Mouse (Mus musculus): ENCODE data around the gene Fam205c.

The Fam205c gene

DNA sequence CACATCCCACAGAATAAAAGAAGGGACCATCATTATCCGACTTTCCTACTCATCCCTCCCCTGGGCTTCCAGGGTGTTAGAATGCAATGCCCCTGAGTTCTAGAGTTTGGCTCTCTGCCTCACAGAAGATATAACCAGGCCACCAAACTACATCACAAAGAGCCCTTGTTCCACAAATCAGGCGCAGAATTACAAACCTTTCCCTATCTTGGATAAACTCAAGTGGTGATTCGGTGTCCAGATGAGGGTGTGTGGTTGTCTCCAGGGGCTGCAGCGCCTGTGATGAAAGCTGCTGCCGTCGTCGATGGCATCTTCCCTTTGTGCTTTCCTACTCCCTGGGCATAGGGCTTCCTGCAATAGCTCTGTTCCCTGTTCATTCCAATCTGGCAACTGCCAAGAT is at the start of gene Fam205c:
Gene Fam205c, minus strand, starts transcription at position 101 of the 400 bp plus-strand sequence.
- DNase-seq, result no peak

DNA sequence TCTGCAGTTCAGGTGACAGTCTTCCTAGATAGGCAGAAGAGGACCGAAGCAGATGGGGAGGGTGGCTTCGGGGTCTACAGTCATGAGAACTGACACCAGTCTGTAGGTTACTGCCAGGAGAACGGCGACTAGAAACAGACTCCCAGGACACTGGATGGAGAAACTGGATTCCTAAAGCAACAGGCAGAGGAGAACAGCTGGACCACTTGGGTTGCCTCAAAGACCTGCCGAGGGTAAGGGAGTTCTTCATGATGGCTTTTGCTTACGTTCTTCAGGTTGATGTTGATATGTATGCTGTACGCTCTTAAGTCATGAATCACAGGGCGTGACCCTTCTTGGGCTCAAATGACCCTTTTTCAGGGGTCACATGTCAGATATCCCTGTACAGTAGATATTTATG is 48.4 kb upstream of the Fam205c start:
- no peak for DNase-seq

DNA sequence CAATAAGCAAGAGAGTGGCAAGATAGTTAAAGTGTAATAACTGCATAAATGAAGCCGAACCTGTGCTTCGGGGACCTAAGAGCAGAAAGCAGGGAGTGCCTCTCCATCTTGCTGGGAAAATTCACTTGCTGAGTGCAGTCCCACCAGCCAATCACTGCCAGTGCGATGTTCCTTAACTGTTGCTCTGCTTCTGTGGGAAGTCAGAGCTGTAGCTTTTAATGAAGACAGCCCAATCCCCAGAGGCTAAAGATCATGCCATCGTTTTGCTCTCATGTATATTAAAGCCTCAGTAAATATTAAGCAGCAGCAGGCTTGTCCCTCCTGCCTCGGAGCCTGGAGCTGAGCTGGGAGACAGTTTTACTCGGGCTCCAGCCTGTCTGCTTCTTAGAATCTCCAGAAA is 48.0 kb upstream of the Fam205c start:
- DNase-seq, result no peak

DNA sequence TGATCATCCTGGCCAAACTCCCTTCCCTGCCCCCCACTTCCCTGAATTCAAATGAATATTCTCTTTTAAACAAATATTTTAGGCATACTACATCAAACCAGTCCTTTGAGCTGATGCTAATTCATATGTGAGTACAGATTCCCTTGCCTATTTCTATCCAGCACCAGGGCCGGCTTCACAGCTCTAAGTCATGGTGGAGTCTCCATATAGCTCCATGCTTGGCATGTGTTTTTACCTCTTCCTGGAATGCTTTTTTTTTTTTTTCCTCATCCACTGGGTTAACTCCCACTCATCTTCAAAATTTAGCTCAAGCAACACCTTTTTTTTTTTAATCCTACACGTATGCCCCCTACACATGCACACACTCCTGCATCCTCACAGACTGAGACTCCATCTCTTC is 47.5 kb upstream of the Fam205c start:
- no peak for DNase-seq

DNA sequence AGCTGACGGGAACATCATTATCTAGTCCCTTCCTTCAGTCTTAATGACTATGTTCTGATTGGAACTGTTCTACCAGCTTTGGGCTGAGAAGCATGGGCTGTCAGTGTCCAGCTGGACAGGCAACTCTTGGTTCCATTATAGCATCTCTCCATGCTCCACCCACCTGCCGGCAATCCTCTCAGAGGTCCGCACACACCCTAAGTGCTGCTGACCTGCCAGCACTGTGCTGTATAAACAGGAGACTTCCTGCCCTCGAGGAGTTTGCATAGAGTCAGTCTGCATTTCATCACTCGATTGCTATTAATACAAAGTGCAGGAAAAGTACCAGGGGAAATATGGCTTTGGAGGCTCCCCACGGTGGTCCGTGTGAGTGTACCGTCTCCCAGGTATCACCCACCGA is 46.7 kb upstream of the Fam205c start:
- no peak for DNase-seq

DNA sequence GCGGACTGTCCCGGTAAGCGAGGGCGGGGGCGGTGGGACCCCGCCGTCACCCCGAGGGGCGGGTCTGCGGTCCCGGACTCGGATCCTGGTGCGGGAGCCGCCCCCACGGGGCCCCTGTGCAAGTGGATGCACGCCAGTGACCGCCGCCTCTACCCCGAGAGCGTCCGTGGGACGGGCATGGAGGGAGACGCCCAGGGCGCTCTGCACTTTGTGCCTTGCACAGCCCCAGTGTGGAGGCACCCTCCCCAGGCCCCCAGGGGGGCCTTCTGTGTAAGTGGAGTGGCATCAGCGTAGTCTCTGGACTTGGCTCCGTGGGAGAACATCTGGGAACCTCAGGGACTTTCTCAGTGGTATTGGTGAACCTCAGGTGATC is 43.4 kb upstream of the Fam205c start:
- DNase-seq, result no peak

DNA sequence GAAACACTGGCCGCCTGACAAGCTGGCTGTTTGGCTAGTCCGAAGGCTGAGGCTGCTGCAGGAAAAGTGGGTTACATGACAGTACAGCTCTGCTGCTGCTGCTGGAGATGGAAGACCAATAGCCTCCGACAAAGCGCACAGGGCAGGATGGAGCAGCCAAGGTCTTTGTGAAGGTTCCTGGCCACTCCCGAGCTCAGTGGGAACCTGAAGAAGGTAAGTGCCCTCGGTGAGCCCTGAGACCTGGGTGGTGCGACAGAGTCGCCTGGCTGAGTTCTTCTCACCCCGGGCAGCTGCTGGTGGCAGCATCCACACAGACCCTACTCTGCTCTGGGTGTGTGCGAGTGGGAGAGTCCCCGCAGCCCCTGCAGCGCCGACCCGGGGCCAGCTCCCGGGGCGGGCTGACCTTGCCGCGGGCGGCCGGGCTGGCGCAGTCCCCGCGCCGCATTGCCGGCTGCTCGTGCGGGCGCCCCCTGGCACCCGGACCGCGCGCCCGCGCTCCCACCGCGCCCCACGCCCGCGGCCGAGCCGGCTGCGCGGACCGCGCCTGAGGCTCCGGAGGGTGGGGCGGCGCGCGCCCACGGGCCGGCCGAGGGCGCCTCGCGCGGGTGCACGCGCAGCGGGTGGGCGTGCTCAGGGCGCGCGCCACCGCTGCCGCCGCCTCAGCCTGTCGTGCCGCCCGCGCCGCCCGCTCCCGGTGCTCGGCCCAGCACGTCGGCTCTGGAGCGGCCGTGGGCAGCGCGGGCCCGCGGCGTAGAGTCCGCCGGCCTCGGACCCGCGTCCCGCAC is 42.8 kb upstream of the Fam205c start, which contains the start of gene Phf24:
Gene Phf24, plus strand, starts transcription at position 44 of the 785 bp plus-strand sequence.
- no peak for DNase-seq

DNA sequence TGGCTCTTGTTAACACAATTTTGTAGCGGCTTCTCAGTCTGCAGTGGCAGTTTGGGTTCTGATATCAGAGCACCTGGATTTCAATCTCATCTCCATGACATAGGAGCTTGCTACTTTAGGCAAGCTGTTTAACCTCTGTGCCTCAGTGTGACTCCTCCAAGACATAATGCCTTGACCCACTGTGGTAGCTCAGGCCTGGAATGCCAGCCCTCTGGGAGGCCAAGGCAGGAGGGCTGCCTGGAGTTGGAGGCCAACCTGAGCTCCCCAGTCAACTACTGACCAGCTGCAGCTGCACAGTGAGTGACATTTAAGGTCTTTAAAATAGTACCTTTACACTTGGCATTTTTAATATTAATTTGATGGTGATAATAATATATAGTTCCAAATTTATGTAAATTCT is 41.9 kb upstream of the Fam205c start:
- no peak for DNase-seq

DNA sequence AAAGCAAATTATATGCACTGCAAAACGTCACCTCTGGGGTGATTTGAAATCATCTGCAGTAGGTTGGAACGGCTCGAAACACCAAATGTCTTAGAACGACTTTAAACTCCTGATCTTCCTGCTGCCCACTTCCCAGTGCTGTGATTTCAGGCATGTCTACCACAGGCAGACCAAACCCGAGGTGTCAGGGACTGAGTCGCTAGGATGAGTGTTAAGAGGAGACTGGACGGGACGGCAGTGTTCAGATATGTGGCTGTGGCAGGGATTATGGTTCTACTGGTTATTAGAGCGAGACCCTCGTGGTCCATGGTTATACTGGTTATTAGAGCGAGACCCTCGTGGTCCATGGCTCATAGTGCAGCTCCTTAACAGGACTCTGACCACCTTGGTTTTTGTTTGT is 41.3 kb upstream of the Fam205c start:
- DNase-seq, result no peak

DNA sequence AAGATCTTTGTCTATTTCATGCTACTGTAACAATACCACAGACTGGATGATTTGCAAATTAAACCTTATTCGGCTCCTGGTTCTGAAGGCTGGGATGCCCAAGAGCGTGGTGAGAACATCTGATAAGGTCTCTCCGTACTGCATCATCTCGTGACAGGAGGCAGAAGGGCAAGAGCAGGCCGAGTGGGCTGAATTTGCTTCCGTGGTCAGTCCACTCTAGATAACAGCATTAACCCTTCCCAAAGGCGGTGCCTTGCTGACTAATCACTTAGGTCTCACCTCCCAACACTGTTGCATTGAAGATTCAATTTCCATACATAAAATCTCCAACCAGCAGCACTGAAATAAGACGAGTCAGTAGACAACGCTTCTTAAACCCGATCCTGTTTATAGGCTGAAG is 39.4 kb upstream of the Fam205c start:
- DNase-seq, result no peak

DNA sequence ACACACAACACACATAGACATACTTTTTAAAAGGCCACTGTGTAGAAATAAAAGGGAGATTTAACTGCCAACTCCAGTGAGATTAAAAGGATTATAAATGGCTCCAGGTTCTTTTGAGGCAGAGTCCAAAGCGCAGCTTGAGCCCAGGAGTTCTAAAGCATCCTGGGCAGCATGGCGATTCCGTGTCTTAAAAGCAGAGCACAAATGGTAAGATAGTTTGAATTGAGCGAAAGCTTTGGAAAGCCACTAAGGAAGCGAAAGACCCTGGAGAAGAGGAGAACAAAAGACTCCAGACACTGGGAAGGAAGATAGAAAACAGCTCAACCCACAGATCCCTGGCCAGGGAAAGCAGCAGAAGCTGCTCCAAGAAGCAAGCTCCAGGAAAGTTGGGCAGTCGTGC is 30.9 kb upstream of the Fam205c start:
- no peak for DNase-seq

DNA sequence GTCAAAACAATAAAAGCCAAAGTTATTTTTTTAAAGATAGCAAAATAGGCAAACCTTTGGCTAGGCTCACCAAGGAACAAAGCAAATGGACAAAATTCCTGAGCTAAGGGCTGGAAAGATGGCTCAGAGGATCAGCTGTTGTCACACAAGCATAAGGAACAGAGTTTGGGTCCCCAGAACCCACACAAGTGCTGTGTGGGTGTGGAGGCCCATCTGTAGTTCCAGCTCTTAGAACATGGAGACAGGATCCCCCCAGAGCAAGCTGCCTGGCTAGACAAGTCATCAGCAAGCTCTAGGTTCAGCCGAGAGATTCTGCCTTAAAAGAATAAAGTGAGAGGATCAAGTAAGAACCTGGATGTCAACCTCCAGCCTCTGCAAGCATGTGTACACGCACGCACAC is 30.5 kb upstream of the Fam205c start:
- no peak for DNase-seq

DNA sequence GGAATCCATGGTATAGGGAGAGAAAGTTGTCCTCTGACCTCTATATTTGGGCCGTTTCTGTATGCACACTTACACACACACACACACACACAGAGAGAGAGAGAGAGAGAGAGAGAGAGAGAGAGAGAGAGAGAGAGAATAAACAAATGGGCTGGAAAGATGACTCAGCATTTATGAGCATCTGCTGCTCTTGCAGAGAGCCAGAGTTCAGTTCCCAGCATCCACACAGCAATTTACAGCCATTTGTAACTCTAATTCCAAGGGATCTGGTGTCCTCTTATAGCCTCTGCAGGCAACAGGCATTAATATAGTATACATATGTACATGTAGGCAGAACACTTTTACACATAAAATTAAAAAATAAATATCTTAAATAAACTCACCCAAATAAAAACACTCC is 29.9 kb upstream of the Fam205c start:
- DNase-seq, result no peak

DNA sequence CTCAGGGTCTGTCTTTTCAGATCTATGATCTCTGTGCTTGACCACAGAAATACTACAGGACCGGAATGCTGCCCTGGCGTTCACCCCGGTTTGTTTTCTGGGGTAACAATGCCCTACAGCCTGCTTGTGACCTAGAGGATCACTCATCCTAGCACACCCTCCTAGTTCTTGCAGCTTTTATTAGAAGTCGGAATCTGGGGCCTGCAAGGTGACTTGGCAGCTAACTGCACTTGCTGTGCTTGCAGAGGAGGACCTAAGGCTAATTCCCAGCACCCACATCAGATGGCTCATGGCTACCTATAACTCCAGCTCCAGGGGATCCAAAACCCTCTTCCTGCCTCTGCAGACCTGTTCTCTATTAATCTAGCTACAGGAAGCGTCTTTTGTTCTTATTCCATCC is 28.7 kb upstream of the Fam205c start:
- no peak for DNase-seq

DNA sequence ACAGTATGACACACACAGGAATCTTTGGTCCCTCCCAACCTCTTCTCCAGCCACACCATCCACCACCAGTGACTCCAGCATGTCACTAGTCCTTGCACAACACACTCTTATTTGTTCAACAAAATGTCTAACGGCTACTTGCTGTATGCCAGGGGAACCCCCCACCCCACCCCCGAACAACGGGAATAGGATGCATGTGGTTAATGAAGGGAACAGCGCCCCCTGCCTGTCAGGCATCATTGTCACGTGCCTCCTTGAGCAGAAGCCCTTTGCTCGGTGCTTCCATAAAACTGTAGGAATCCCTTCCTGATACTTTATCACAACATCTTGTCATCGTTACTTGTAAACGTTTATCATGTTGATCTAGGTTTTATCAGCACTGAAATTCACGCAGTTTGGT is 28.1 kb upstream of the Fam205c start:
- no peak for DNase-seq

DNA sequence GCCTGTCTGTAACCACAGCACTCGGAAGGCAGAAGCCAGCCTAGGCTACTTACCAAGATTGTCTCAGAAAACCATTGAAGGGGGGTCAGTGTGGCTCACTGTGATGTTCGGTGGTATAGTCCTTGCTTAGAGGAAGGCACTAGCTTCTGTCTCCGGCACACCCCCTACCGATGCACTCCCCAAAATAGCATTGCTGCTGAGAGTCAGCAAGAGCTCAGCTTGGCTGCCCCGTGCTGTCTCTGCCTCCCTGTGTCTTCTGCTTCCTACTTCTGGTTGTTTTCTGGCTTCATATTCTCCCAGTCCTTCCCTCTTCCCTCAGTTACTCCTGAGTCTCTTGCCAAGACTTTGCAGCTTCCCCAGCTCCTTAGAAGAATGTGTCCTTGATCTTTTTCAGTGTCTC is 26.8 kb upstream of the Fam205c start:
- no peak for DNase-seq

DNA sequence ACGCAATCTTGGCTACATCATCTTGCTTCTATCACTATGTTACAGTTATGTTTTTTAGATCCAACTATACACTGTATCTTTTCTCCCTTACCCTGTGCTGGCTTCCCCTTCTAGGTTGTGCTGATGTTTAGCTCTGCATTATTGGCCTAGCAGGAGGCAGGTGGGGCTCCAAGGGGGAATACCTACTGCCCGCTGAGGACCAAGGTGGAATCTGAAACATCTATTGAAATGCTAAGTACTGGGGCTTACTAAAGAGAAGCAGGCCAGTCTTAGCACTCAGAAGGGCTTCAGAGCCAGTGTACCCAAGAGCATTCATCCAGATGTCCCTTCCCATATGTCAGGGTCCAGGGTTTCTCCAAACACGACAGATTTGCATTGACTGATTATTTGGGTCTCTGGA is 24.9 kb upstream of the Fam205c start:
- no peak for DNase-seq

DNA sequence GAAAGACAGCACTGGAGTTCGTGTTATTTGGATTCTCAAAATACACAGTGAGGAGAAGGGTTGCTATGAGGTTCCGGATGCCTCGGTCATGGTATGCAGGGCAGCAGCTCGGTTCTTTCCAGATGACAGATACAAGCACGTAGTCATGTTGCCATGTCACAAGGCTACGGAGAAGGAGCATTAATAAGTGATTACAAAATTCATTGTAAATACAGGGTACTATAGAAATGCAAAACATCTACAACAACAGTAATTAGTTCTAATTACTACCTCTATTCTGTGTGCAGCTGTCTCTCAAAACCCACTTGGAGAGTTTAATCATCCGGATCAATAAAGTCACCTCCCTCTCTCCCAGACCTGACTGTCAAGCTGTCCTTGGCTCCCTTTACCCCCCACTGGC is 21.1 kb upstream of the Fam205c start:
- DNase-seq, result no peak

DNA sequence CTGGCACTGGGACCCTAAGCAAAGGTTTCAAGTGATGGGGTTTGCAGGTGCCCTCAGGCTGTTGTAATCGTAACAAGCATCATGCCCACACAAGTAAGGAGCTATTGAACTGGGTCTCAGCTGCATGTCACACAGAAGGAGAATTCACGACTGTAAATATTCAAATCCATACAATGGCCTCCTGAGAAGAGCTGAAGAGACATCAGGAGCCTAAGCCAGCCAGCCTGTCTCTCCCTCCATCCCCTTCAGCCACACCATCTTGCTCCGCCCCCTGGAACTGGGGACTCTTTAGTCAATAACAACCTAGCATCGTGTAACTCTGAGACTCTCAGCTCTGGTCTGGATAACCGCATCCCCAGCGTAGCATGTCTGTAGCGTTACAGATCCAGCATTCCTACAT is 17.1 kb upstream of the Fam205c start:
- no peak for DNase-seq

DNA sequence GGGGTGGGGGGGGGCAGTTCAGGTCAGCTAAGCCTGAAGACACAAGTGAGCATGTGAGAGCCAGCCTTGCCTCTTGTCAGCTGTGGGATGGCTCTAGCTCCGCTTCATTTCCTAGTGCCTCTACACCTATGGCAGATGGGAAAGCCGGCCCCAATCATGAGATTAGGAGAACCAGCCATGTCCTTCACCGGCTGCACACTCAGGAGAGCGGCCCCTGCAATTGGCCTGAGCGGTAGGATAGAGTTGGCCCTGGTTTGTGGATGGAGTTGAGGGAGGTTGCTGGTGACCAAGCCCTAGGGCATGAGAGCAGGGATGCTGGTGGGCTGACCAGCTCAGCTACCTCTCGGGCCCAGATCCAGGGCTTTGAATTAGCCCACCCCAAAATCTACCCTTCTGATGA is 14.8 kb upstream of the Fam205c start:
- no peak for DNase-seq

DNA sequence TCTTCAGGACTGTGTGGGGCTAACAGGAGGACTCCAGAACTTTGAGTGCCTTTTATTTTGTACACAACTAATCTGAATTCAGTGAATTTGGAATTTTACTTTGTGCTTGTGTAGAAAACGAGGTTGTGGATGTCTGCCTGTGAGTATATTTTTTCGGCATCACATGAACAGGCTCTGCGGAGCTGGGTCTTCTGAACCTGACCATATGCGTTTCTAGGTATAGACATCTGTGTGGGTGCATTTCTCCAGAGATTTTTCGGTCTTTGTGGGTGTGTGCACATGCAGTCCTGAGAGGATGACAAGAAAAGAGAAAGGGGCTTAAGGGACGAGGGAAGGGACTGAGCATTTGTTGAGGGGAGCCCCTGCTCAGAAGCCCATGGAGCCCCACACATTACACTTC is 12.9 kb upstream of the Fam205c start:
- DNase-seq, result no peak

DNA sequence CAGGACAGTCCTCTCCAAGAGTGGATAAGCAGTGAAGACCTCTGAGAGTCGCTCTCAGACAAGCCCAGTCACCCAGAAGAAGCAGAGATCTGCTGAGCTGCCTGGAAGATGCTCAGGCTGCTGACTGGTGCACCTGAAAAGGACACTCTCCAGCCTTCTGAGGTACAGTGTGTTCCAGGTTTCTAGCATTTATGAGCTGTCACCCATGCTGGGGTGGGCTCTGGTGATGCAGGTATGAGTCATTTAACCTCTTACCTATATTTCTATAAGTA is 6.6 kb upstream of the Fam205c start:
- DNase-seq, result no peak

DNA sequence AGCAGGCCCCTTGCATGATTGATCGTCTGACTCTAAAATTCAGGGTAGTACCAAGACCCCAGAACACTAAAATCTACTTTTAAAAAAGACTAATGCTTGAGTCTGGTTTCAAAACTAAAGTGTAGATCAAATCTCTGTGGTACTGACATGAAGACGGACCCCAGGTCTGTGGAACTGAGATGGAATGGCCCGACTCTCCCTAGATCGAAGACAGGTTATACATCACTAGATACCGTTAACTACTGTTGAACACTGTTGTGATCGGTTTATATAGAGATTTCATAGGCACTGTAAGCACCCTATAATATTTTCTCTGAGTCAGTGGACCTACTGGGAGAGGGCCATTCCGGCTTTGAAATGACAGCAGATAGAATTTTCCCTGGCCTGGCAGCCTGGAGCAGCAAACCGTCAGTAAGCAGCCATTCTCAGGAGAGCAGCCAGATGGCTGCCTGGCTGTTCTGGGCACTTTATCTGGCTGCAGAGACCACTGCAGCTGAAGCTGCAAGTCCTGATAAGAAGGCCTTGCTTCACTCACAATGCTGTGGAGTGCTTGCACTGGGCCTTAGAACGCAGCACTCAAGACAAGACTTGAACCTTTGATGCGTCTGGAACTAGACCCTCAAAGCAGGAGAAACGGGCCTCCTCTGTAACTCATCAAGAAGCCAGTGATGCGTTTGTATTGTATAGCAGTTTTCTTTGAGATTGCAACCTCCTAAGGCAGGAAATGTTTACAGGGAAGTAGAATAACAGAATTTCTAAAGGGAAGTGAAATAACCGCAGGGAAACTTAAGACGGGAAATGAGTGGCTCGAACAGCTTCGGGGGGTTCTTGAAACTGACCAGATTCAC is 6.0 kb upstream of the Fam205c start:
- DNase-seq, result no peak

DNA sequence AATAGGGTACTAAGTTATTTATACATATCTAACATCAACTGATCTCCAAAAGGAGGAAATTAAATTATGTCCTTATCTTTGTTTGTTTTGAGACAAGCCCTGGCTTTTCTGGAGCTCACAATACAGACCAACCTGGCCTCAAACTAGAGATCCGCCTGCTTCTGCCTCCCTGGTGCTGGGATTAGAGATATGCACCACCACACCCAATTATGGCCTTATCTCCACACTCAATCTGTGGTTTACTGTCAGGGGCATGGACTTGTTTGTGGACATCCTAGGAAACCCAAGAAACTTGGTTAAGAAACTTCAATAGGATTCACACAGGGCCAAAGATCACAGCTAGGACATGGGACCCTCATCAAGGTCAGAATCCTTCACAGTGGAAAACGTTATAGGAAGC is 3.6 kb upstream of the Fam205c start:
- no peak for DNase-seq

Measured in thymus, adult 18-20 months (tissue).